Mouse (Mus musculus) heart, postnatal 0 days (tissue): ENCODE measurements at regions not wholly inside any gene's neighbourhood (a gene's known extent, or its start where the extent isn't known, plus 50 kb on each side); places are given as distances from the start of the nearest gene placed in this dataset.

ENCODE experiments used
- CTCF ChIP-seq: IDR thresholded peaks from 2 replicates; pipeline ENCODE4 v1.5.1; 2016; ENCODE audit warnings: antibody characterized with exemption, control low read depth, low read depth
- EP300 ChIP-seq: IDR thresholded peaks from 2 replicates; pipeline ENCODE4 v1.6.1; 2016; ENCODE audit warnings: antibody characterized with exemption, low read depth

GRCm38 (mm10) chr7:136754821-136755220, 139.6 kb upstream of the Mgmt start:
- TF ChIP-seq CTCF (no peak), EP300 (no peak)
